In the genomic region with DNA sequence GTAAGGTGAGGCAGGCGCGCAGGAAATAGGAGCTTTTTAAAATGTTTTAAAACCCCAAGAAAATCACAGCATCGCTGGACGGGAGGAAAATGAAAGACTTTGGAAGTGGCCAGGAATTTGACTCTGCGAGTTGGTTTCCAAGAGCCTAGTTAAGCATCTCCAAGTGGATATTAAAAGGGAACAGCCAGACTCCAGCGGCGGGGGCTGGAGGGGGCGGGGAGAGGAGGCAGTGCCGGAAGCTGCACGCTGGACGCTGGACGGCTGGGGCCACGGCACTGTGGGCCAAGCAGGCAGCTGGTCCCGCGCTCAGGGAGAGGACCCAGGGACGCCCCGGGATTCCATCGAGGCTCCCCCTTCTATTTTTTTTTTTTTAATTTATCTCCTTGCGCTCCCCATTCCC, we compare ENCODE assay signal across 8 mouse cellular contexts. TPM values are rescaled to one million over a fixed set of nuclear protein-coding genes. Genes with fewer than 3 reads are reported as not detected.
A peak's percentile ranks its signal among the peaks of the same experiment; 100 is the strongest.
DNase-seq lines count a peak whose midpoint lies in the region; ATAC-seq and TF ChIP-seq lines count a peak whose summit lies in the region.

No protein-coding gene starts in this region.

- no peak overlapping the region; the same call in 1 of the 2 replicates for H3K27ac ChIP-seq in left cerebral cortex, adult 2 months
- peak overlapping the region; percentile 61 for H3K27ac ChIP-seq in gastrocnemius, adult 2 months
- peak overlapping the region; percentile 30; the same call in 1 of the 2 replicates for H3K27ac ChIP-seq in hindbrain, embryonic 12.5 days
- peak overlapping the region; percentile 81 for H3K27ac ChIP-seq in limb, embryonic 13.5 days
- H3K27ac ChIP-seq in midbrain, embryonic 14.5 days (replicated peaks; ENCODE audit: low read depth, low read length) = no peak overlapping the region

- H3K9ac ChIP-seq in hindbrain, embryonic 12.5 days = peak overlapping the region; percentile 38; the same call in 1 of the 2 replicates
- peak overlapping the region; percentile 65 for H3K9ac ChIP-seq in limb, embryonic 13.5 days
- H3K9ac ChIP-seq in midbrain, embryonic 14.5 days (replicated peaks; ENCODE audit: low read length) = no peak overlapping the region; the same call in 1 of the 2 replicates

- H3K27me3 ChIP-seq in hindbrain, embryonic 12.5 days = no peaks in the 10 kb centered on the region; the same call in 1 of the 2 replicates
- H3K27me3 ChIP-seq in limb, embryonic 13.5 days = no peaks in the 10 kb centered on the region
- H3K27me3 ChIP-seq in midbrain, embryonic 14.5 days (ENCODE audit: control insufficient read depth, insufficient read depth, low read length) = no peaks in the 10 kb centered on the region

- 22% methylated on average over 19 of the region's 19 CpGs for WGBS in hindbrain, embryonic 12.5 days
- WGBS in limb, embryonic 13.5 days = 14% methylated on average over 19 of the region's 19 CpGs
- WGBS in midbrain, embryonic 14.5 days = 25% methylated on average over 19 of the region's 19 CpGs

- no peak for ATAC-seq in hindbrain, embryonic 12.5 days (ENCODE audit: low FRiP score)
- ATAC-seq in limb, embryonic 13.5 days (ENCODE audit: low FRiP score, low read depth) = no peak; the same call in 1 of the 2 replicates
- no peak for ATAC-seq in midbrain, embryonic 14.5 days (ENCODE audit: low FRiP score, low TSS enrichment)
- ATAC-seq in megakaryocyte progenitor cell, adult 5-6 weeks (replicated peaks; ENCODE audit: poor library complexity) = no peak
- ATAC-seq in cerebellum, adult (ENCODE audit: insufficient number of reproducible peaks, low FRiP score, low TSS enrichment) = no peak

- H3K4me3 ChIP-seq in left cerebral cortex, adult 2 months = peak overlapping the region; percentile 27; the same call in 1 of the 2 replicates
- peak overlapping the region; percentile 61 for H3K4me3 ChIP-seq in gastrocnemius, adult 2 months
- H3K4me3 ChIP-seq in hindbrain, embryonic 12.5 days = peak overlapping the region; percentile 6; the same call in 1 of the 2 replicates
- H3K4me3 ChIP-seq in limb, embryonic 13.5 days = peak overlapping the region; percentile 45
- H3K4me3 ChIP-seq in midbrain, embryonic 14.5 days (replicated peaks; ENCODE audit: low read depth, low read length) = no peak overlapping the region

- peak in 1 of 2 experiments; percentile 55 for DNase-seq in left cerebral cortex, adult 2 months (ENCODE audit: extremely low spot score in 1 of 2, low spot score in 2 of 2)
- no peak for DNase-seq in left cerebral cortex, adult 8-10 months (ENCODE audit: low spot score in 2 of 2)
- peak; percentile 85 for DNase-seq in gastrocnemius, adult 2 months
- DNase-seq in midbrain, embryonic 14.5 days = peak; percentile 36

- intact Hi-C loops in left cerebral cortex, adult 2 months (cut with DNase I) = no loop called here
- intact Hi-C loops in gastrocnemius, adult 2 months (cut with DNase I) = no loop called here

- TF ChIP-seq CTCF in left cerebral cortex, adult 2 months (IDR thresholded peaks at IDR 0.05) = no peak
- no peak for TF ChIP-seq CTCF in gastrocnemius, adult 2 months (IDR thresholded peaks at IDR 0.05)

- peak overlapping the region; percentile 44 for H3K4me2 ChIP-seq in hindbrain, embryonic 12.5 days (replicated peaks)
- H3K4me2 ChIP-seq in limb, embryonic 13.5 days (replicated peaks) = peak overlapping the region; percentile 74
- H3K4me2 ChIP-seq in midbrain, embryonic 14.5 days (ENCODE audit: low read length) = peak overlapping the region; percentile 33

- no peaks in the 10 kb centered on the region for H3K9me3 ChIP-seq in hindbrain, embryonic 12.5 days (replicated peaks)
- H3K9me3 ChIP-seq in limb, embryonic 13.5 days = no peaks in the 10 kb centered on the region
- H3K9me3 ChIP-seq in midbrain, embryonic 14.5 days (ENCODE audit: control insufficient read depth, low read length) = no peaks in the 10 kb centered on the region

- H3K36me3 ChIP-seq in hindbrain, embryonic 12.5 days = no peaks in the 10 kb centered on the region
- H3K36me3 ChIP-seq in limb, embryonic 13.5 days = no peaks in the 10 kb centered on the region
- no peaks in the 10 kb centered on the region for H3K36me3 ChIP-seq in midbrain, embryonic 14.5 days (ENCODE audit: control insufficient read depth, insufficient read depth, low read length)

- H3K4me1 ChIP-seq in hindbrain, embryonic 12.5 days = peaks cover 34% of the 10 kb centered on the region
- H3K4me1 ChIP-seq in limb, embryonic 13.5 days = peaks cover 55% of the 10 kb centered on the region
- peaks cover 7% of the 10 kb centered on the region; the same call in 1 of the 2 replicates for H3K4me1 ChIP-seq in midbrain, embryonic 14.5 days (ENCODE audit: control insufficient read depth, insufficient read depth, low read length)

RNA-seq across cellular contexts. Expression of gene Sept9, which starts 32.6 kb away (rescaled TPM):
- total RNA-seq in left cerebral cortex, adult 2 months (2021) = 10 to 100 TPM; 77.4 to 77.8 TPM
- total RNA-seq in left cerebral cortex, adult 8-10 months (2022) = 10 to 100 TPM; 68.1 to 76.4 (median 71.0) TPM
- 10 to 100 TPM; 11.5 to 13.6 TPM for total RNA-seq in gastrocnemius, adult 2 months (2021)
- polyA plus RNA-seq in hindbrain, embryonic 12.5 days (2016; fragmentation: Nextera tagmentation; extraction: Ambion mirVana) = 165 and 179 TPM in 2 replicates
- polyA plus RNA-seq in limb, embryonic 13.5 days (2015; fragmentation: Nextera tagmentation; extraction: Ambion mirVana) = 170 and 179 TPM in 2 replicates
- 91.8 and 97.4 TPM in 2 replicates for polyA plus RNA-seq in midbrain, embryonic 14.5 days (2014; fragmentation: Nextera tagmentation; extraction: Ambion mirVana)
- 73.7 and 81.7 TPM in 2 replicates for total RNA-seq in megakaryocyte progenitor cell, adult 5-6 weeks (2015)
- 140 and 159 TPM in 2 replicates for total RNA-seq in megakaryocyte progenitor cell, adult 5-6 weeks (2017)

Comparison
In these comparisons a context has a peak if more than half of its experiments do, and no peak if none do; other contexts are left out.
1. DNase-seq: peak in gastrocnemius, adult 2 months (single experiment) and midbrain, embryonic 14.5 days (single experiment); none in left cerebral cortex, adult 8-10 months (0 of 2).
2. H3K27ac ChIP-seq: peak in gastrocnemius, adult 2 months (single experiment), hindbrain, embryonic 12.5 days (single experiment) and limb, embryonic 13.5 days (single experiment); none in left cerebral cortex, adult 2 months (single experiment) and midbrain, embryonic 14.5 days (single experiment).
3. RNA of gene Sept9, which starts 32.6 kb away (total RNA-seq): 73.7 to 159 TPM in megakaryocyte progenitor cell, adult 5-6 weeks, 77.4 to 77.8 TPM in left cerebral cortex, adult 2 months and 68.1 to 76.4 TPM in left cerebral cortex, adult 8-10 months; 11.5 to 13.6 TPM in gastrocnemius, adult 2 months; every median in the first group is over 4 times any median in the second.
4. Peak in every context shown above with its lines, with median percentiles within 50 percentile points of each other: H3K4me2 ChIP-seq.